Mouse (Mus musculus): ENCODE data around the gene Tex13c3. TPM values are rescaled to one million over a fixed set of nuclear protein-coding genes. Genes with fewer than 3 reads are reported as not detected.
"Not testable (repeated sequence)": the region's sequence is repeated elsewhere in the genome, so short reads cannot be mapped to it uniquely, and the experiment has no call there.

Gene Tex13c3
- polyA plus RNA-seq (2017; shearing (Covaris generic)), result not detected

- not testable (repeated sequence) for ATAC-seq
Observed at GRCm38 (mm10) chrX:19481219-19481618, at the start of gene Tex13c3. Gene Tex13c3, minus strand, starts transcription at chrX:19481319.

GRCm38 (mm10) chrX:19489731-19490130, 8.6 kb upstream of the Tex13c3 start:
- no peak for ATAC-seq
